Mouse (Mus musculus) stomach, embryonic 15.5 days (tissue): ENCODE results near the gene Zkscan4. TPM values are rescaled to one million over a fixed set of nuclear protein-coding genes. Genes with fewer than 3 reads are reported as not detected.
A peak's percentile ranks its signal among the peaks of the same experiment; 100 is the strongest.

ENCODE experiments used
- microRNA counts: library from miRNA; unstranded; fragments of <30 nt; microRNA quantifications from one replicate; lab custom pipeline; 2016
- microRNA-seq: library from miRNA; unstranded; fragments of <30 nt; microRNA quantifications from one replicate; pipeline ENCODE4, GENCODE M21; 2016
- polyA plus RNA-seq: library from polyadenylated mRNA; unstranded; fragments of >200 nt; fragmentation: Nextera tagmentation; extraction: Ambion mirVana; gene quantifications from 2 replicates; pipeline ENCODE4 v1.2.1, GENCODE M21; 2015

The Zkscan4 gene
- polyA plus RNA-seq, 1 experiment from 2014 or later, result 2.9 TPM

MicroRNA genes within 50 kb of the gene (microRNA counts, 519-probe panel; counts per million panel counts)
- 2,609 counts per million, percentile 62 among the panel's probes with 10 or more counts for microRNA mmu-miR-1896 (lab: Ali Mortazavi, UCI)

Small RNAs within 50 kb of the gene (microRNA-seq; reads per million reads assigned to microRNA genes)
- gene Mir1896, result not detected

Other genes starting within 250 kb of the Zkscan4 start
- gene Gpx5, start 186.2 kb upstream of the Zkscan4 start, polyA plus RNA-seq, result not detected in 2 replicates
- gene Gpx6, start 166.8 kb upstream of the Zkscan4 start, polyA plus RNA-seq, result not detected in 2 replicates
- gene Olfr1367, start 132.0 kb upstream of the Zkscan4 start, polyA plus RNA-seq, result not detected in 2 replicates
- 9.9 and 10.0 TPM in 2 replicates for gene Zscan12, start 116.1 kb upstream of the Zkscan4 start, polyA plus RNA-seq
- gene Zkscan3, start 76.2 kb upstream of the Zkscan4 start, polyA plus RNA-seq, result 77.7 and 80.7 TPM in 2 replicates
- 2.5 and 2.6 TPM in 2 replicates for gene Pgbd1, start 37.8 kb upstream of the Zkscan4 start, polyA plus RNA-seq
- 33.0 and 36.3 TPM in 2 replicates for gene Zscan26, start 25.2 kb upstream of the Zkscan4 start, polyA plus RNA-seq
- gene Nkapl, start 10.4 kb upstream of the Zkscan4 start, polyA plus RNA-seq, result 2.4 and 2.6 TPM in 2 replicates
- not detected in 2 replicates for gene Gm10065, start 534 bp downstream of the Zkscan4 start, polyA plus RNA-seq
- gene AK157302, start 16.3 kb downstream of the Zkscan4 start, polyA plus RNA-seq, result 0.68 and 1.1 TPM in 2 replicates
- gene Gm11273, start 22.5 kb downstream of the Zkscan4 start, polyA plus RNA-seq, result 8.8 and 32.6 TPM in 2 replicates
- gene Zkscan8, start 52.2 kb downstream of the Zkscan4 start, polyA plus RNA-seq, result 5.4 and 5.5 TPM in 2 replicates
- gene Olfr1366, start 63.9 kb downstream of the Zkscan4 start, polyA plus RNA-seq, result 0.26 and 0.27 TPM in 2 replicates
- gene Olfr1535, start 81.0 kb downstream of the Zkscan4 start, polyA plus RNA-seq, result 0.06 TPM in 1 of 2 replicates, not detected in the other
- not detected in 2 replicates for gene Olfr1364, start 102.9 kb downstream of the Zkscan4 start, polyA plus RNA-seq
- gene Olfr1362, start 135.1 kb downstream of the Zkscan4 start, polyA plus RNA-seq, result not detected in 2 replicates
- not detected in 2 replicates for gene Olfr11, start 163.6 kb downstream of the Zkscan4 start, polyA plus RNA-seq
- gene Olfr1361, start 184.5 kb downstream of the Zkscan4 start, polyA plus RNA-seq, result not detected in 2 replicates
- not detected in 2 replicates for gene Olfr1360, start 198.5 kb downstream of the Zkscan4 start, polyA plus RNA-seq
- not detected in 2 replicates for gene Olfr1359, start 219.2 kb downstream of the Zkscan4 start, polyA plus RNA-seq
- 1.4 and 4.4 TPM in 2 replicates for gene Hist1h2bl, start 237.2 kb downstream of the Zkscan4 start, polyA plus RNA-seq
- gene Hist1h2ai, start 237.5 kb downstream of the Zkscan4 start, polyA plus RNA-seq, result 25.1 TPM in 2 replicates
- 4.7 and 6.3 TPM in 2 replicates for gene Hist1h3h, start 238.8 kb downstream of the Zkscan4 start, polyA plus RNA-seq
- gene Hist1h2bm, start 243.1 kb downstream of the Zkscan4 start, polyA plus RNA-seq, result 2.5 and 3.3 TPM in 2 replicates